Mouse (Mus musculus) stomach, postnatal 0 days (tissue): ENCODE data around the gene Ankrd39. TPM values are rescaled to one million over a fixed set of nuclear protein-coding genes. Genes with fewer than 3 reads are reported as not detected.
A peak's percentile ranks its signal among the peaks of the same experiment; 100 is the strongest.

ENCODE experiments used
- ATAC-seq: fragments of 200-750 bp; cut with Nextera tagmentation; 2 replicates; pipeline ENCODE4 v1.8.0; 2017; ENCODE audit not compliant: low FRiP score, low TSS enrichment
- DNase-seq: peaks from one replicate; pipeline ENCODE4 v3.0.0-alpha.2; 2016; ENCODE audit warnings: low spot score
- H3K27ac ChIP-seq: fragments of 300-500 bp; sonication (generic); replicated peaks from 2 replicates; pipeline ENCODE4 v1.5.1; 2014; ENCODE audit warnings: mild to moderate bottlenecking, control low read depth
- H3K27me3 ChIP-seq: fragments of 300-500 bp; sonication (generic); 2 replicates; pipeline ENCODE4 v1.6.1; 2014; ENCODE audit warnings: low read length; ENCODE audit not compliant: control insufficient read depth, insufficient read depth
- H3K36me3 ChIP-seq: fragments of 300-500 bp; sonication (generic); 2 replicates; pipeline ENCODE4 v1.6.1; 2014; ENCODE audit warnings: low read length, mixed read lengths; ENCODE audit not compliant: control insufficient read depth, insufficient read depth
- H3K4me1 ChIP-seq: fragments of 300-500 bp; sonication (generic); replicated peaks from 2 replicates; pipeline ENCODE4 v1.6.1; 2014; ENCODE audit warnings: antibody characterized with exemption; ENCODE audit not compliant: control insufficient read depth, insufficient read depth
- H3K4me2 ChIP-seq: fragments of 300-500 bp; sonication (generic); replicated peaks from 2 replicates; pipeline ENCODE4 v1.6.1; 2014; ENCODE audit warnings: low read depth, mild to moderate bottlenecking, control low read depth, moderate library complexity
- H3K4me3 ChIP-seq: fragments of 300-500 bp; sonication (generic); 2 replicates; pipeline ENCODE4 v1.5.1; 2014; ENCODE audit warnings: low read depth, low read length, control low read depth
- H3K9ac ChIP-seq: fragments of 300-500 bp; sonication (generic); 2 replicates; pipeline ENCODE4 v1.6.1; 2014; ENCODE audit warnings: mild to moderate bottlenecking, low read length, control low read depth, mixed read lengths
- H3K9me3 ChIP-seq: fragments of 300-500 bp; sonication (generic); 2 replicates; pipeline ENCODE4 v1.6.1; 2016; ENCODE audit warnings: low read length; ENCODE audit not compliant: control insufficient read depth
- CTCF ChIP-seq: IDR thresholded peaks from 2 replicates; pipeline ENCODE4 v1.5.1; 2016; ENCODE audit warnings: antibody characterized with exemption, low read depth, mild to moderate bottlenecking, moderate library complexity
- EP300 ChIP-seq: optimal IDR thresholded peaks from 2 replicates; pipeline ENCODE3; 2016; ENCODE audit warnings: antibody characterized with exemption
- WGBS: fragments of 180-500 bp; shearing (Covaris S2); extraction: QIAGEN DNeasy Blood & Tissue Kit; methylation state at CpG from one replicate; pipeline ENCODE4 v1.1.7; 2014; 5-methylcytosine and 5-hydroxymethylcytosine counted together
- polyA plus RNA-seq: library from polyadenylated mRNA; unstranded; fragments of >200 nt; fragmentation: Nextera tagmentation; extraction: Ambion mirVana; gene quantifications from 2 replicates; pipeline ENCODE4 v1.2.1, GENCODE M21; 2015

The Ankrd39 gene
- polyA plus RNA-seq, 1 experiment from 2014 or later, result 19.5 TPM

GRCm38 (mm10) chr1:36547981-36548598 is 845 bp upstream of the Ankrd39 start:
- H3K27me3 ChIP-seq, result no peaks in the 10 kb centered on the region
- DNase-seq (no peak), ATAC-seq (no peak)
- H3K4me2 ChIP-seq, result no peak overlapping the region
- peak overlapping the region; percentile 83 for H3K27ac ChIP-seq
- TF ChIP-seq CTCF, result no peak
- TF ChIP-seq EP300, result no peak
- H3K36me3 ChIP-seq, result peaks cover 31% of the 10 kb centered on the region
- no peak overlapping the region; the same call in 1 of the 2 replicates for H3K9ac ChIP-seq
- no peaks in the 10 kb centered on the region for H3K4me1 ChIP-seq
- no peaks in the 10 kb centered on the region for H3K9me3 ChIP-seq
- WGBS, result 33% methylated on average over 9 of the region's 9 CpGs
- no peak overlapping the region for H3K4me3 ChIP-seq

GRCm38 (mm10) chr1:36545845-36546600 is 1.2 kb downstream of the Ankrd39 start:
- Histone ChIP-seq H3K27me3 (no peaks in the 10 kb centered on the region), H3K4me2 (peak overlapping the region; percentile 77), H3K4me1 (no peaks in the 10 kb centered on the region), H3K27ac (peak overlapping the region; percentile 82), H3K9ac (peak overlapping the region; percentile 71), H3K36me3 (peaks cover 18% of the 10 kb centered on the region), H3K4me3 (peak overlapping the region; percentile 72), H3K9me3 (no peaks in the 10 kb centered on the region)
- ATAC-seq, result no peak
- 64% methylated on average over 18 of the region's 19 CpGs for WGBS
- no peak for TF ChIP-seq EP300
- TF ChIP-seq CTCF, result peak; percentile 34; the same call in 1 of the 2 replicates
- no peak for DNase-seq

GRCm38 (mm10) chr1:36545382-36545781 is 1.9 kb downstream of the Ankrd39 start:
- no peak for ATAC-seq
- Histone ChIP-seq H3K36me3 (peaks cover 13% of the 10 kb centered on the region), H3K9me3 (no peaks in the 10 kb centered on the region), H3K9ac (no peak overlapping the region), H3K27ac (no peak overlapping the region), H3K4me2 (no peak overlapping the region), H3K4me3 (no peak overlapping the region), H3K4me1 (no peaks in the 10 kb centered on the region), H3K27me3 (no peaks in the 10 kb centered on the region)
- whole genome bisulfite sequencing, result 67% methylated on average over 2 of the region's 2 CpGs
- TF ChIP-seq CTCF, result no peak
- no peak for DNase-seq

GRCm38 (mm10) chr1:36542925-36543324 is 4.3 kb downstream of the Ankrd39 start:
- TF ChIP-seq EP300 (no peak), CTCF (no peak)
- H3K27ac ChIP-seq, result no peak overlapping the region
- no peak for ATAC-seq

GRCm38 (mm10) chr1:36541844-36542243 is 5.4 kb downstream of the Ankrd39 start:
- Histone ChIP-seq H3K9ac (no peak overlapping the region), H3K27ac (no peak overlapping the region), H3K9me3 (no peaks in the 10 kb centered on the region), H3K4me2 (no peak overlapping the region), H3K4me1 (no peaks in the 10 kb centered on the region), H3K27me3 (no peaks in the 10 kb centered on the region), H3K4me3 (no peak overlapping the region), H3K36me3 (peaks cover 6% of the 10 kb centered on the region)
- no peak for DNase-seq
- no peak for ATAC-seq
- WGBS, result 98% methylated on average over 16 of the region's 16 CpGs
- TF ChIP-seq EP300, result no peak
- TF ChIP-seq CTCF, result no peak

More at GRCm38 (mm10) chr1:36542925-36543324, 4.3 kb downstream of the Ankrd39 start:
- Histone ChIP-seq H3K4me2 (no peak overlapping the region), H3K36me3 (peaks cover 4% of the 10 kb centered on the region), H3K27me3 (no peaks in the 10 kb centered on the region), H3K4me3 (no peak overlapping the region), H3K9ac (no peak overlapping the region), H3K4me1 (no peaks in the 10 kb centered on the region), H3K9me3 (no peaks in the 10 kb centered on the region)
- no peak for DNase-seq
- 93% methylated on average over 9 of the region's 9 CpGs for WGBS

- WGBS, result 92% methylated on average over 12 of the region's 12 CpGs
- Histone ChIP-seq H3K9me3 (no peaks in the 10 kb centered on the region), H3K4me1 (no peaks in the 10 kb centered on the region), H3K4me2 (no peak overlapping the region), H3K9ac (no peak overlapping the region), H3K36me3 (peaks cover 6% of the 10 kb centered on the region), H3K27ac (no peak overlapping the region), H3K27me3 (no peaks in the 10 kb centered on the region), H3K4me3 (no peak overlapping the region)
- ATAC-seq (no peak), DNase-seq (no peak)
- no peak for TF ChIP-seq EP300
- no peak for TF ChIP-seq CTCF
Measured at GRCm38 (mm10) chr1:36540807-36541206, 6.4 kb downstream of the Ankrd39 start.
